Mouse (Mus musculus): ENCODE results near the gene Pcmt1.
"Not testable (repeated sequence)": the region's sequence is repeated elsewhere in the genome, so short reads cannot be mapped to it uniquely, and the experiment has no call there.

The Pcmt1 gene

DNA sequence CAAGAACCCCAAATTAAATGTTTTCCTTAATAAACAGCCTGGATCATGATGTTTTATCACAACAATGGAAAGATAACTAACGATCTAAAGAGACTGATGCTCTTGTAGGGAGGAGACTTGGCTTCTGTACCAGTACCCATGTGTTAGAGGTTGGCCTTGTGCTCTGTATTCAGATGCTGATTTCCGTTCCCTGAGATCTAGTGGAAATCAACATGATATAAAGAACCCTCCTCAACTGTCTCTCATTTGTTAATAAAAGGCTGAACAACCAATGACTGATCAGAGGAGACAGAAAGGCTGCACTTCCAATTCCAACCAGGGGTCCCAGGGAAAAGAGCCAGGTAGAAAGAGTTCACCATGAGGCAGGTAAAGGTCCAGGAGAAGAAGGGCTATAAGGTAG, 35.0 kb downstream of the Pcmt1 start:
- in situ Hi-C loops (cut with MboI): no loop called here

DNA sequence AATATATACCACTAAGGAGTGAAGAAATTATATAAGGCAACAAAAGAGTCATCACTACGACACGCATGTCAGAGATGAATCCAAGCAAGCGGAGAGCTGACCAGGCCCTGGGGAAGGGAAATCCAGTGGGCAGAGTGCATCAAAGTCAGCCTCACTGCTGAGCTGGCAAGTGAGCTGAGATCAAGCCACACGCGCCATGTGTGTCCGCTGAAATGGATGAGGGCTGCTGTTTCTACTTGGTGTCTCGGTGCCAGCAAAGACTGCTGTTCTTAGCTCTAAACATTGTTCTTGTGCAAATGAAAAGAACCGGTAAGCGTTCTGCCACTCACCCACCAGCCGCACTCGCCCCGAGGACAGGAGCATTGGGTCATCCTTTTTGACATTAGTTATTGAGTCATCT, 40.6 kb downstream of the Pcmt1 start:
- in situ Hi-C loops (cut with MboI): no loop called here

DNA sequence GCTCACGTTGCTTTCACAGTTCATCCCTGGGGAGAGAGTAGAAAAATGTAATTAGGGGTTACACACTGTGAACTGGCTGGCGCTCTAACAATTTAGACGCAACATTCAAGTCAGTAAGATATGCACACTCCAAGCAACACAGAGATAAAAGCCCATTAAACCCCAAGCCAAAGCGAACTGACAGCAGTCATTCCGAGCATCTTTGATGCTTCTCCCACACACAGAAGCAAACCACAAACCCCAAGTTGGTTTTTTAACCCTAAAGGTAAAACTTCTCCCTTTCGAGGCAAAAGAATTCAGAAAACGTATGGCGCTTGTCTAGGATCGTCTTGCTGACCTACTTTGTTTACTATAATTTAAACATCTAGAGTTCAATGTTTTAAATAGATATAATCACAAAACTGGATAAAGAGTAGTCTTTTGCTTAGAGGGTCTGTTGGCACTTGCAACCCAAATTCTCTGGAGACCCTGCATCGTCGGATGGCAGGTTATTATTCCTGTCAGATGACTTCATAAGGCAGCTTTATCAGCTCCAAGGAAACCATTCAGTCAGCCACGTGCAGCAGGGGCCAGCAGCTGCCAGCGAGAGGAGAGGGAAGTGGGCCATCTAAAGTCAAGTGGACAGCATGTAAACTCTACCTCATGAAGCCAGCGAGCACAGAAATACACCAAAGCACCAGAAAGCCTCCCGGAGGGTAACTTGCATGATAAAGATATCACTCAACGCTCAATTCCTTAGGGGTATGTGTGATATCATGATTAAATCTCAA, 49.8 kb downstream of the Pcmt1 start:
- in situ Hi-C loops (cut with MboI): no loop called here

DNA sequence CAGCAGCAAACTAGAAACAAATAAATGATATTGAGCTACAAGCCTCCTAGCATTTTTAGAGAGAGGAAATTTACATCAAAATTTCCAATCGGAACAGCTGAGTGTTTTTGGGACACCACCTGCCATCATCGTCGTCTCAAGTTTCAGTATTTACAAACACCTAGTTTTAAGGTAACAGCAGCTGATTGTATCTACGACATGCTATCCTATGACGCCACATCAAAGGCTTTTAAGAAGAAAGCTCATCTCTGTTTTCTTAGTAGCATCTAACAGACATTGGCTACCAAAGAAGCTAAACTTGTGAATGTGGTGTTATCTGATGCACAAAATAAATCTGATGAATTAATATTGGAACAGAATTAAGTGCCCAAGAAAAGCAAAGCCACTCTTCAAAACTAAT, 50.6 kb downstream of the Pcmt1 start:
- in situ Hi-C loops (cut with MboI): no loop called here

DNA sequence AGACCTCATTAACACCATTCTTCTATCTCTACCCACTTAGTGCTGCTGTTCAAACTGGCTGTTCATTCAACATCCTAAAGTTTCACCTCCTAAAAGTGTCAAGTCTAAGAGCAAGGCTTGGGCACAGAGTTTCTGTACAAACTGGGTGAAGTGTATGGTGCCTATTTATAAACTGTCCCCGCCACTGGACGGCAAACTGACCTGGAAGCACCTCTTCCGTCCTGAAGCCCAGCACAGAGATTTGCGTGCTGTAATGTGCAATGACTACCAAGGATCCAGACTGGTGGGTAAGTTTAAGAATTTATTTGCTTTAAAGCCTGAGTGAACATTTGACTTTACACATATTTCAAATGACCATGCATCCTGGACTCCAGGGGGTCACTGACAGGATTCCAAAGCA, 51.8 kb downstream of the Pcmt1 start:
- in situ Hi-C loops (cut with MboI): no loop called here

GRCm38 (mm10) chr10:7623861-7624518, 56.9 kb downstream of the Pcmt1 start:
- in situ Hi-C loops (cut with MboI): no loop called here

- in situ Hi-C loops (cut with MboI): no loop called here
These were observed 58.6 kb downstream of the Pcmt1 start for GRCm38 (mm10) chr10:7622378-7622777.

DNA sequence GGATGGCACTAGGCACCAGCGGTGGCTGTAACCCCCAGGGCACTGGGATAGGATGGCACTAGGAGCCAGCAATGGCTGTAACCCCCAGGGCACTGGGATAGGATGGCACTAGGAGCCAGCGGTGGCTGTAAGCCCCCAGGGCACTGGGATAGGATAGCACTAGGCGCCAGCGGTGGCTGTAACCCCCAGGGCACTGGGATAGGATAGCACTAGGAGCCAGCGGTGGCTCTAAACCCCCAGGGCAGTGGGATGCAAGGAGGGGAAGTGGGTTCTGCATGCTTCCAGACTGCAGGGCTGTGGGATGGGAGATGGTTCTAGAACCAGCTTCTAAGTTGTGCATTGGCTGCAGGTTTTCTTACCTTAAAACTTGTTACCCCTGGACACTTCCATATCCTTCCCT, 60.2 kb downstream of the Pcmt1 start:
- in situ Hi-C loops (cut with MboI): no loop called here

DNA sequence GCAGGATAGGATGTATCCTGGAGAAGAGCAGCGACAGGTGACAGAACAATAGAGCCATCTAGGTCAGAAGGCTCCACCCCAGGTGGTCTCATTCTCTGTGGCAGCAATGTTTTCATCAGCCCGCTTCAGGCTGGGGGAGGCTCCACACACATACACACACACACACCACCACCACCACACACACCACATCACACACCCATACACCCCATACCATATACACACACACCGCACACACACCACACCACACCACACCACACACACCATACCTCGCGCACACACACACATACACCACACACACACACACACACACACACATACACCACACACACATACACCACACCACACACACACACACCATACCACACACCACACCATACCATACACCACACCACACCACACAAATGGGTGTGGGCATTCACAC, 61.1 kb downstream of the Pcmt1 start:
- in situ Hi-C loops (cut with MboI): no loop called here

DNA sequence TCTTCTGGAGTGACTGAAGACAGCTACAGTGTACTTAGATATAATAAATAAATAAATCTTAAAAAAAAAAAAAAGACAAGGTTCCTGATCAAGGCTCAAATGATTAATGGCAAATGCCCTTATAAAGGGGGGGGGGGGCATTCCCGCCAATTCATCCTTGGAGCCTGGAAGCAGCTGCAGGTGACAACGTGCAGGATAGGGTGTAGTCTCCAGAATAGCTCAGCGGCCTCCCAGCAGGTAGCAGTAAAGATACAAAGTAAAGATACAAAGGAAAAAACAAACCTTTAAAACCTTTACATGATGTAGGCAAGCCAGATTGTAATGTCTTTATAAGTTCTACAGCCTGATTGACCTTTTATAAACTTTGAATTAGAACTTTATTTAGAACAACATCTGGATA, 63.4 kb downstream of the Pcmt1 start:
- in situ Hi-C loops (cut with MboI): not testable (repeated sequence)

- in situ Hi-C loops (cut with MboI): not testable (repeated sequence)
These were observed 63.8 kb downstream of the Pcmt1 start for GRCm38 (mm10) chr10:7617146-7617545.

DNA sequence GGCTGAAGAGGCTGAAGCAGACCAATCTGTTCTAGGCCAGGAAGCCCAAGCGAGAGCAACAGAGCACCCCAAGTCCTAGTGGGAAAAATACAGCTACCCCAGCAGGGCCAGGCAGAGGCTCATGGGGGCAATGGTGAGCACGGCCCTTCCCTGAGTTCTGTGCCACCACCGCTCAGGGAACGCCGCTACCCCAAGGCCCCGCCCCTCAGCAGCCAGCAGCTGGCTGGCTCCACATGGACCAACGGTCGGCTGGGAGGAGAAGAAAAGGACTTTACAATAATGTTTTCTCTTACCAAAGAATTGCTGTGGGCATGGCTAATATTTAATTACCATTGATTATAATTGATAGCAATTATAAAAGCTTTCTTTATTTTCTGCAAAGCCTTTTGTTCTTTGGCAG, 66.1 kb downstream of the Pcmt1 start:
- in situ Hi-C loops (cut with MboI): no loop called here

GRCm38 (mm10) chr10:7612210-7612609, 68.7 kb downstream of the Pcmt1 start:
- in situ Hi-C loops (cut with MboI): not testable (repeated sequence)

DNA sequence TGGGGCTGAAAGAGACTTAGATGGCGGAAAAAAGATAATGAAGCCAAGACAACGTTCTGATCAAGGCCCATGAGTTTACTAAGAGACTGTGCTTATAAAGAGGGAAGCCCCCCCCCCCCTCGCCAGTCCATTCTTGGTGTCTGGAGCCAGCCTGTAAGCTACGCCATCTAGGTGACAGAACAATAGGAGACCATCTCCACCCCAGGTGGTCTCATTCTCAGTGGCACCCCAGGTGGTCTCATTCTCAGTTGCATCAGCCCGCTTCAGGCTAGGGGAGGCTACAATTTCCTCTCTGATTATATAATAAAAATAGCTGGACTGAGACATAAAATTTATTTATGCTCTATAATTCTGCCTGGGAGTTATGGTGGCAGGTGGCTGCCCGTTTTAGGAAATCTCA, 69.3 kb downstream of the Pcmt1 start:
- in situ Hi-C loops (cut with MboI): no loop called here

- in situ Hi-C loops (cut with MboI): no loop called here
These were observed 72.3 kb downstream of the Pcmt1 start for GRCm38 (mm10) chr10:7608611-7609010.

GRCm38 (mm10) chr10:7606437-7606836, 74.5 kb downstream of the Pcmt1 start:
- in situ Hi-C loops (cut with MboI): no loop called here

DNA sequence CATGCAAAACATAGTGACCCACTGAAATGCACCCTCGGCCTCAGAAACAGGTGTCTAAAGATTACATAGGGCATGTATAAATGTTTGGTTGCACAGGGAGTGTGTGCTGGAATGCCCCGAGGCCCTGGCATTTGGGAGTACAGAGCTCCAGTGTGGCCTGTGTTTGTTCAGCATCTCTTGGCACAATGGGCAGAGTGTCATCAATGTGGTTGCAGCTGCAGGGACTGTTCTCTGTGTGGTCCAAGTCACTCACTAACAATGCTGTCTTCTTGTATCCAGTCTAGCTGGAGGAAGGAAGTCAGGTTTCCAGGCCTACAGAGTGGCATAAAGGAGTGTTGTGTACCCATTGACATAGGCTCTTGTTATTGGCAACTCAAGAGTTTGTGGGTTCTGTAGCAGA, 75.8 kb downstream of the Pcmt1 start:
- in situ Hi-C loops (cut with MboI): no loop called here

DNA sequence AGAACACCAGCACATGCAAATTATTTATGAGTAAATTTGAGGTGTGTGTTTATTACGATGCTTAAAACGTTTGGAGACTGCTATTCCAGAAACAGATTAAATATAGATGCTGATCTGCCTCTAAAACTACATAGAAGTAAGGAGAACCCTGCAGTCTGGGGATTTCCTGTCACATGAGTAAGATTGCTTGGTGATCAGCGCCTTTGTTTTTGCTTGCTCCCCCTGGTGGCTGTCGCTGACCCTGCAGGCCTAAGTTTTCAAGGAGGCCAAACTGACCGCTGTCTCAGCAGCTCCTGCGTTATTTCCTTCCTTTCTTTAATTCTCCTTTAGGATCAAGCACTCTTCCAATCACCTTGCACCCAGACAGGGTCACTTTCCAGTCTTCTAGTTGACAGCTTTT, 80.3 kb downstream of the Pcmt1 start:
- in situ Hi-C loops (cut with MboI): no loop called here

- in situ Hi-C loops (cut with MboI): no loop called here
These were observed 82.8 kb downstream of the Pcmt1 start for GRCm38 (mm10) chr10:7598177-7598576.

DNA sequence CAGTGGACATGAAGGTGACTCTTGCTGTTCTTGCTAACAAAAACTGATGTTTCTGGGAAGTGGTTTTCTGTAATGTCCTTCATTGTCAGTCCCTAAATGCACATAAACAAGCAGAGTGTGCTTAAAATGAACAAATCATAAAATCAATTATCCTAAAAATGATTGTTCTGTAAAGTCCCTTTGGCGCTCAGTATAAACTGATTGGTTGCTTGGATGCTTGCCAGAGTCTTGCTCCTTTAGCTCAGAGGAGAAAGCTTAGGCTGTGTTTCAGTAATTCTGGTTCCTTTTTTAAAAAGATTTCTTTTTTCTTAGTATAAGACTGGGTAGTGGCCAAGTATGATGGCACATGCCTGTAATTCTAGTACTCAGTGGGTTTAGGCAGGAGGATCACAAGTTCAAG, 84.7 kb downstream of the Pcmt1 start:
- in situ Hi-C loops (cut with MboI): no loop called here

- in situ Hi-C loops (cut with MboI): no loop called here
These were observed 86.1 kb downstream of the Pcmt1 start for GRCm38 (mm10) chr10:7594797-7595196.

DNA sequence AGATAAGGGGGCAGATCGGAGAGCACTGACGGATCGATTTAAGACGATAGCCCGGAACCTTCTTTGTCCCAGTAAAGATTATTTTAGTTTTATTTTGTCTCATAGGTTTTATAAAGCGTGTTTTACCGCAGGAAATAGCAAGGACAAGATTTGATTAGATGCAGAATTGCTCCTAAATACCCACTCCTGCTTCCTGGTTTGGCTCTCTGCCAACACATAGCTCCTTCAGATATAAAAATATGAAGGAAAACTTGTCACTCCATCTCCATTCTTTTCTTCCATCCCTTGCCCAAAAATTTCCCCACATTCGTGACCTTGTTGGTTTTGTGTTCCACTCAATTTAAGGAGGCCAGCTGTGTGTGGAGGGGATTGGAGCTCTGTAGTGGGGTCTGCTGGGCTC, 90.1 kb downstream of the Pcmt1 start:
- in situ Hi-C loops (cut with MboI): no loop called here

- in situ Hi-C loops (cut with MboI): no loop called here
These were observed 90.7 kb downstream of the Pcmt1 start for GRCm38 (mm10) chr10:7590234-7590689.
